Mouse (Mus musculus) stomach, postnatal 0 days (tissue): ENCODE measurements around the gene Mvk. TPM values are rescaled to one million over a fixed set of nuclear protein-coding genes. Genes with fewer than 3 reads are reported as not detected.
A peak's percentile ranks its signal among the peaks of the same experiment; 100 is the strongest.

ENCODE experiments used
- ATAC-seq: fragments of 200-750 bp; cut with Nextera tagmentation; 2 replicates; pipeline ENCODE4 v1.8.0; 2017; ENCODE audit not compliant: low FRiP score, low TSS enrichment
- DNase-seq: peaks from one replicate; pipeline ENCODE4 v3.0.0-alpha.2; 2016; ENCODE audit warnings: low spot score
- H3K27ac ChIP-seq: fragments of 300-500 bp; sonication (generic); replicated peaks from 2 replicates; pipeline ENCODE4 v1.5.1; 2014; ENCODE audit warnings: mild to moderate bottlenecking, control low read depth
- H3K27me3 ChIP-seq: fragments of 300-500 bp; sonication (generic); 2 replicates; pipeline ENCODE4 v1.6.1; 2014; ENCODE audit warnings: low read length; ENCODE audit not compliant: control insufficient read depth, insufficient read depth
- H3K36me3 ChIP-seq: fragments of 300-500 bp; sonication (generic); 2 replicates; pipeline ENCODE4 v1.6.1; 2014; ENCODE audit warnings: low read length, mixed read lengths; ENCODE audit not compliant: control insufficient read depth, insufficient read depth
- H3K4me1 ChIP-seq: fragments of 300-500 bp; sonication (generic); replicated peaks from 2 replicates; pipeline ENCODE4 v1.6.1; 2014; ENCODE audit warnings: antibody characterized with exemption; ENCODE audit not compliant: control insufficient read depth, insufficient read depth
- H3K4me2 ChIP-seq: fragments of 300-500 bp; sonication (generic); replicated peaks from 2 replicates; pipeline ENCODE4 v1.6.1; 2014; ENCODE audit warnings: low read depth, mild to moderate bottlenecking, control low read depth, moderate library complexity
- H3K4me3 ChIP-seq: fragments of 300-500 bp; sonication (generic); 2 replicates; pipeline ENCODE4 v1.5.1; 2014; ENCODE audit warnings: low read depth, low read length, control low read depth
- H3K9ac ChIP-seq: fragments of 300-500 bp; sonication (generic); 2 replicates; pipeline ENCODE4 v1.6.1; 2014; ENCODE audit warnings: mild to moderate bottlenecking, low read length, control low read depth, mixed read lengths
- H3K9me3 ChIP-seq: fragments of 300-500 bp; sonication (generic); 2 replicates; pipeline ENCODE4 v1.6.1; 2016; ENCODE audit warnings: low read length; ENCODE audit not compliant: control insufficient read depth
- CTCF ChIP-seq: IDR thresholded peaks from 2 replicates; pipeline ENCODE4 v1.5.1; 2016; ENCODE audit warnings: antibody characterized with exemption, low read depth, mild to moderate bottlenecking, moderate library complexity
- EP300 ChIP-seq: optimal IDR thresholded peaks from 2 replicates; pipeline ENCODE3; 2016; ENCODE audit warnings: antibody characterized with exemption
- WGBS: fragments of 180-500 bp; shearing (Covaris S2); extraction: QIAGEN DNeasy Blood & Tissue Kit; methylation state at CpG from one replicate; pipeline ENCODE4 v1.1.7; 2014; 5-methylcytosine and 5-hydroxymethylcytosine counted together
- polyA plus RNA-seq: library from polyadenylated mRNA; unstranded; fragments of >200 nt; fragmentation: Nextera tagmentation; extraction: Ambion mirVana; gene quantifications from 2 replicates; pipeline ENCODE4 v1.2.1, GENCODE M21; 2015

Mvk gene
- polyA plus RNA-seq, result 60.1 and 64.4 TPM in 2 replicates

DNA sequence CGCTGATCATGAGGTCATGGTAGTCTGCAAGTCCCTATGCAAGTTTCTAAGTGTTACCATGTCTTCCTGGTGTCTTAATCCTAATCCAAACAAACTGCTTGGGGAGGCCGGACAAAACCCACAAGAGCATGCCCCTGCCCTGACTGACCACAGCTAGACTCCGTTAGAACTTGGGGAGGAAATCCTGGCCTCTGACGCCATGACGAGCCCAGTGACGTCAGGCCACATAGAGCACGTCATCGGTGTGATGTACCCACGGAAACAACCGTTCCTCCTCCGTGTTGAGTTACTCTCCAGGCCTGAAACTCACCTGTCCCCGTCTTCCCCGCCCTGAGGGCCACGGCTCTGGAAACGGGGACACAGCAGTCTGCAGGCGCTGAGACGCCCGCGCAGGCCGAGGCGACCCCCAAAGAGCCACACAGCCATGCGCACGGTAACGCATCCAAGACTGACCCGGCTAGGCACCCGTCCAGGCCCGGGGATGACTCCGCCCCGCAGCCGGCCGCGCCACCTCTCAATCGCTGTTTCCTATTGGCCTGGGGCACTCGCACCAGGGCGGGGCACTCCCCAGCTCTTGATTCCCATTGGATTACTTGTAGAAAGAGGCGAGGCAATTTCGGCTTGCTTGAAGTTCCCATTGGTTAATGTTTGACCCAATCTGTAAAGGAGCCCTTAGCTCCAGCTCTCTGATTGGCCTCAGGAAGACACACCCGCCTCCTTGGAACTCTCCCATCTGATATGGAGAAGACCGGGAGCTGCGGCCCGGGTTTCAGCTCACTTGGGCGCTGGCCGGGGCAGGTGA, at the start of gene Mvk, which contains the start of gene Mmab:
Gene Mvk, plus strand, starts transcription at position 704 of the 802 bp plus-strand sequence.
Gene Mmab, minus strand, starts transcription at position 495 of the 802 bp plus-strand sequence.
- Histone ChIP-seq H3K4me1 (0 out of 2 replicates have a peak, but pooled peaks cover 2% of the 10 kb centered on the region), H3K36me3 (0 out of 2 replicates have a peak, but pooled peaks cover 2% of the 10 kb centered on the region), H3K4me2 (peak within 1 kb of the TSS; percentile 75), H3K9ac (peak within 1 kb of the TSS; percentile 62), H3K27ac (peak within 1 kb of the TSS; percentile 73), H3K9me3 (no peaks in the 10 kb centered on the region), H3K4me3 (peak within 1 kb of the TSS; percentile 81), H3K27me3 (no peaks in the 10 kb centered on the region)
- peak; percentile 97 for DNase-seq
- TF ChIP-seq CTCF (no peak), EP300 (peak; percentile 64)
- peak; percentile 98 for ATAC-seq
- under 1% methylated on average over 43 of the region's 43 CpGs for WGBS

DNA sequence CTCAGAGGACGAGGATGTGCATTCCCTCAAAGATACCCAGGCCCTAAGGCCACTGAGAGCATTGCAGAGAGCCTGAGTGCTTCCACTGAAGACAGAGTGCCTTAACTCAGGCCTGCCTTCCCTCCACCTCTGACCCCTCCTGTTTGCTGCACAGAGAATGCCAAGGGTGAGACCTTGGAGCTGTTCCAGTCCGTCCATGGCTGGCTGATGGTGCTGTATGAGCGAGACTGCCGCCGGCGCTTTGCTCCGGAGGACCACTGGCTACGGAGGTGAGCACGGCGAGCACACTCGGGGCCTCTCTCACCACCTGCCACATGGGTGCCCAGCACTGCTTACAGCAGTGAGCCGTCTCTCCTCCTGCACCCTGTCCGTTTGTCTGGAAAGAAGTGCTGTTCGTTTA, 37.5 kb upstream of the Mvk start:
- DNase-seq, result no peak

DNA sequence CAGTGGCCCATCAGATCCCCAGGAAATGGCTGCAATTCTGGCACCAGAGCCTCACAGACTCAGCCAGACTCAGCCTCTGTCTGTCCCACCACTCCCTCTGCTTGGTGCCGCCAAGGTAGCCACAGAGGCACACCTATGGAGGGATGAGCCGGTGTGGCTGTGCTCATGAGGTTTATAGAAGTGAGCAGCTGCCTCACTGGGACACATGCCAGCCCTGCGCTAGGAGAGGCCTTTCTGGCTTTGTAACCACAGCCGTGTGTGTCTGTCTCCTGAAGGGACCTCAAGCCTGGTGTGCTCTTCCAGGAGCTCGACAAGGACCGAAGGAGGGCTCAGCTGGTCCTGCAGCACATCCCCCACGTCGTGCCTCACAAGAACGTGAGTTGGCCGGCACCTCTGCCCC, 36.8 kb upstream of the Mvk start:
- 71% methylated on average over 10 of the region's 10 CpGs for WGBS

More for the DNA sequence above, 37.5 kb upstream of the Mvk start:
- ATAC-seq, result no peak
- Histone ChIP-seq H3K4me1 (no peaks in the 10 kb centered on the region), H3K27me3 (no peaks in the 10 kb centered on the region), H3K36me3 (peaks cover 67% of the 10 kb centered on the region), H3K9ac (no peak overlapping the region), H3K4me2 (no peak overlapping the region), H3K27ac (no peak overlapping the region), H3K4me3 (no peak overlapping the region), H3K9me3 (no peaks in the 10 kb centered on the region)
- TF ChIP-seq EP300, result no peak
- TF ChIP-seq CTCF, result no peak
- 90% methylated on average over 14 of the region's 14 CpGs for WGBS

DNA sequence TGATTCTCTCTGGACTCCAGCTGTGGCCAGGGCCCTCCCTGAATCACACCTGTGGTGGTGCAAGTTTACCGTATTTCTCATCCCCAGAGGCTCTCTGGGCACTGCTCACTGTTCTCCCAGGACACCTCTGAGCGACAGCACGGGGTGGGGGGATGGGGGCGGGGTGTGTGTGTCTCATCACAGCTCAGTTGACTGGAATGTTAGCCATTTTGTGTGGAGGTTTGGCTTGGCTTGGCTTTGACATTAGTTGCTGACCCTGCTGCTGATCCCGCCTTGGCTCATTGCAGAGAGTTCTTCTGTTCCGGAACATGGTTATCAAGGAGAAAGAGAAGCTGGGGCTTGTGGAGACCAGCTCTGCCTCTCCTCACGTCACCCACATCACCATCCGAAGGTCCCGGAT, 36.3 kb upstream of the Mvk start:
- 87% methylated on average over 9 of the region's 9 CpGs for WGBS
- Histone ChIP-seq H3K4me3 (no peak overlapping the region), H3K4me1 (no peaks in the 10 kb centered on the region), H3K36me3 (peaks cover 67% of the 10 kb centered on the region), H3K9me3 (no peaks in the 10 kb centered on the region), H3K9ac (no peak overlapping the region), H3K4me2 (no peak overlapping the region), H3K27me3 (no peaks in the 10 kb centered on the region), H3K27ac (no peak overlapping the region)
- TF ChIP-seq EP300, result no peak
- DNase-seq (no peak), ATAC-seq (no peak)

More for the DNA sequence above, 36.8 kb upstream of the Mvk start:
- no peak for ATAC-seq
- no peaks in the 10 kb centered on the region for H3K27me3 ChIP-seq
- peaks cover 70% of the 10 kb centered on the region for H3K36me3 ChIP-seq
- H3K4me1 ChIP-seq, result no peaks in the 10 kb centered on the region
- H3K9ac ChIP-seq, result no peak overlapping the region
- DNase-seq, result no peak
- no peak overlapping the region for H3K4me2 ChIP-seq
- no peak overlapping the region for H3K4me3 ChIP-seq
- TF ChIP-seq CTCF (no peak), EP300 (no peak)
- H3K27ac ChIP-seq, result no peak overlapping the region
- H3K9me3 ChIP-seq, result no peaks in the 10 kb centered on the region

DNA sequence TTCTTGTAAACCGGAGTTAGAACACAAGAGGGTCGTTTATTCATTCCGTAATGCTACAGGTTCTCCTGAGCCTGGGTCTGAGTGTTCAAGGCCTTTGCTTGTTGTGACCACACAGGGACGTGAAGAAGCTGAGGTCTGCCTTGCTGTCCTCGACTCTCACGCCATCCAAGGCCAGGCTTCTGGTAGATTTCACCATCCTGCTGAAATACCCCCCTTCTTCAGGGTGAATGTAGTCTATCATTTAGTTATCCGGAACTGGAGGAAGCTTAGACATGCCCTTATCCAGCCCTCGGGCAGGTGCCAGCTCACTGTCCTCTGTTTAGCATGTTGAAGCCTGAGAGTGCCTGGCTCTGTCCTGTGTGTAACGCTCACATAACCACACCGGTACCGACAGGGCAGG, 35.2 kb upstream of the Mvk start:
- ATAC-seq (no peak), DNase-seq (no peak)
- Histone ChIP-seq H3K4me1 (no peaks in the 10 kb centered on the region), H3K27me3 (no peaks in the 10 kb centered on the region), H3K9me3 (no peaks in the 10 kb centered on the region), H3K9ac (no peak overlapping the region), H3K4me2 (no peak overlapping the region), H3K27ac (no peak overlapping the region), H3K36me3 (peaks cover 60% of the 10 kb centered on the region), H3K4me3 (no peak overlapping the region)
- 90% methylated on average over 11 of the region's 11 CpGs for WGBS
- TF ChIP-seq EP300, result no peak

DNA sequence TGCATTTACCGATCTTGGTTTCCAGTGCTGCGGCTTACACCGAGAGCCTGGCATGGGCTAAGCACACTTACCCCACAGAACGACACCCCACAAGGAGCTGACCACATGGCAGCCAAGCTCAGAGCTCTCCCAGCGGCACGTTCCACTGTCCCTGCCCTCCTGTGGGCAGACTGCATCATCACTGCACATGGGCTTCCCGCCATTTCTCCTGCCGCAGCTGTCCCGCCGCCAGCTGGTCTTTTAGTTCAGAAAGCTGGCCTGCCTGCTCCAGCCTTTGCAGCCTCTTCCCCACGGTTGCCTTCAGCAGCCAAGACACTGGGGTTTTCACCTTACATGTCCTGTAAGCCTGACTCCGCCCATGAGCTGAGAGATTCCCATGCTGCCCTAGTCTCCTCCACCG, 33.6 kb upstream of the Mvk start:
- no peak overlapping the region for H3K9ac ChIP-seq
- no peaks in the 10 kb centered on the region for H3K27me3 ChIP-seq
- H3K9me3 ChIP-seq, result no peaks in the 10 kb centered on the region
- H3K27ac ChIP-seq, result no peak overlapping the region
- WGBS, result 85% methylated on average over 13 of the region's 13 CpGs
- H3K36me3 ChIP-seq, result peaks cover 61% of the 10 kb centered on the region
- DNase-seq, result no peak
- H3K4me3 ChIP-seq, result no peak overlapping the region
- H3K4me1 ChIP-seq, result no peaks in the 10 kb centered on the region
- H3K4me2 ChIP-seq, result no peak overlapping the region
- no peak for ATAC-seq
- no peak for TF ChIP-seq CTCF
- TF ChIP-seq EP300, result no peak
